Mouse (Mus musculus) splenic B cell, adult 2 months (primary cell): Measurements from ENCODE around the gene Lypd6b.

Source experiments
- DNase-seq: peaks from one replicate; pipeline ENCODE4 v3.0.0-alpha.2; 2011; ENCODE audit warnings: low read depth, low spot score
- H3K27me3 ChIP-seq: 2 replicates; pipeline ENCODE4 v1.6.1; 2012; ENCODE audit warnings: mild to moderate bottlenecking, low read length, moderate library complexity, mixed read lengths; ENCODE audit not compliant: control insufficient read depth, poor library complexity, insufficient read depth, severe bottlenecking
- H3K36me3 ChIP-seq: 2 replicates; pipeline ENCODE4 v1.6.1; 2012; ENCODE audit warnings: mild to moderate bottlenecking, low read length, moderate library complexity, mixed read lengths; ENCODE audit not compliant: control insufficient read depth, poor library complexity, insufficient read depth, severe bottlenecking

The Lypd6b gene

GRCm38 (mm10) chr2:49860219-49860962 is 72.9 kb downstream of the Lypd6b start:
- H3K27me3 ChIP-seq, result no peaks in the 10 kb centered on the region
- DNase-seq, result no peak
- H3K36me3 ChIP-seq, result no peaks in the 10 kb centered on the region

GRCm38 (mm10) chr2:49860969-49861592 is 73.6 kb downstream of the Lypd6b start:
- H3K36me3 ChIP-seq, result no peaks in the 10 kb centered on the region
- no peaks in the 10 kb centered on the region for H3K27me3 ChIP-seq
- no peak for DNase-seq

GRCm38 (mm10) chr2:49861658-49862057 is 74.2 kb downstream of the Lypd6b start:
- no peaks in the 10 kb centered on the region for H3K36me3 ChIP-seq
- no peak for DNase-seq
- no peaks in the 10 kb centered on the region for H3K27me3 ChIP-seq

GRCm38 (mm10) chr2:49868116-49868858 is 80.8 kb downstream of the Lypd6b start:
- no peaks in the 10 kb centered on the region for H3K36me3 ChIP-seq
- no peak for DNase-seq

GRCm38 (mm10) chr2:49869044-49869443 is 81.6 kb downstream of the Lypd6b start:
- H3K36me3 ChIP-seq, result no peaks in the 10 kb centered on the region
- no peaks in the 10 kb centered on the region for H3K27me3 ChIP-seq
- no peak for DNase-seq

More at GRCm38 (mm10) chr2:49868116-49868858, 80.8 kb downstream of the Lypd6b start:
- H3K27me3 ChIP-seq, result no peaks in the 10 kb centered on the region

GRCm38 (mm10) chr2:49869782-49870514 is 82.5 kb downstream of the Lypd6b start:
- Histone ChIP-seq H3K27me3 (no peaks in the 10 kb centered on the region), H3K36me3 (no peaks in the 10 kb centered on the region)
- DNase-seq, result no peak

GRCm38 (mm10) chr2:49871012-49871411 is 83.5 kb downstream of the Lypd6b start:
- H3K36me3 ChIP-seq, result no peaks in the 10 kb centered on the region
- H3K27me3 ChIP-seq, result no peaks in the 10 kb centered on the region
- DNase-seq, result no peak

GRCm38 (mm10) chr2:49880507-49880906 is 93.0 kb downstream of the Lypd6b start:
- DNase-seq, result no peak
- no peaks in the 10 kb centered on the region for H3K27me3 ChIP-seq
- no peaks in the 10 kb centered on the region for H3K36me3 ChIP-seq

GRCm38 (mm10) chr2:49881002-49881401 is 93.5 kb downstream of the Lypd6b start:
- Histone ChIP-seq H3K36me3 (no peaks in the 10 kb centered on the region), H3K27me3 (no peaks in the 10 kb centered on the region)
- DNase-seq, result no peak

- no peak for DNase-seq
- Histone ChIP-seq H3K27me3 (no peaks in the 10 kb centered on the region), H3K36me3 (no peaks in the 10 kb centered on the region)
These were observed 95.0 kb downstream of the Lypd6b start for GRCm38 (mm10) chr2:49882461-49882860.

GRCm38 (mm10) chr2:49883990-49884389 is 96.5 kb downstream of the Lypd6b start:
- DNase-seq, result no peak
- H3K36me3 ChIP-seq, result no peaks in the 10 kb centered on the region
- H3K27me3 ChIP-seq, result no peaks in the 10 kb centered on the region

- no peaks in the 10 kb centered on the region for H3K27me3 ChIP-seq
- H3K36me3 ChIP-seq, result no peaks in the 10 kb centered on the region
- no peak for DNase-seq
These were observed 98.7 kb downstream of the Lypd6b start for GRCm38 (mm10) chr2:49886209-49886608.

- Histone ChIP-seq H3K36me3 (no peaks in the 10 kb centered on the region), H3K27me3 (no peaks in the 10 kb centered on the region)
- DNase-seq, result no peak
These were observed 100.9 kb downstream of the Lypd6b start for GRCm38 (mm10) chr2:49888346-49888745.

- no peaks in the 10 kb centered on the region for H3K27me3 ChIP-seq
- no peaks in the 10 kb centered on the region for H3K36me3 ChIP-seq
- DNase-seq, result no peak
These were observed 103.2 kb downstream of the Lypd6b start for GRCm38 (mm10) chr2:49890727-49891126.
